Mouse (Mus musculus) stomach, postnatal 0 days (tissue): Measurements from ENCODE around the gene Timm17b.
"Not testable (repeated sequence)": the region's sequence is repeated elsewhere in the genome, so short reads cannot be mapped to it uniquely, and the experiment has no call there.

Experiments used
- CTCF ChIP-seq: IDR thresholded peaks from 2 replicates; pipeline ENCODE4 v1.5.1; 2016; ENCODE audit warnings: antibody characterized with exemption, low read depth, mild to moderate bottlenecking, moderate library complexity
- EP300 ChIP-seq: optimal IDR thresholded peaks from 2 replicates; pipeline ENCODE3; 2016; ENCODE audit warnings: antibody characterized with exemption

DNA sequence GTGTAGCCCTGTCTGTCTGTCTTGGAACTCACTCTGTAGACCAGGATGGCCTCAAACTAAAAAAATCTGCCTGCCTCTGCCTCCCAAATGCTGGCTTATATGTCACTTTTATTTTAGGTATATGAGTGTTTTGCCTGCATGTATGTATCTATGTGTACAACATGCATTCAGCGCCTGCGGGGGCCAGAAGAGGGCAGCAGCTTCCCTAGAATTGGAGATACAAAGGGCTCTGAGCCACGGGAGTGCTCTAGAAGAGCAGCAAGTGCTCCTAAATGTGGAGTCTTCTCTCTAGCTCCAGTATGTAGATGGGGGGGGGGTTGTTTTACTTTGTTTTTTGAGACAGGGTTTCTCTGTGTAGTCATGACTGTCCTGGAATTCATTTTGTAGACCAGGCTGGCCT, 16.5 kb downstream of the Timm17b start:
- TF ChIP-seq EP300: not testable (repeated sequence)
- peak; percentile 52 for TF ChIP-seq CTCF
